Mouse (Mus musculus): ENCODE data around the gene Creb1. TPM values are rescaled to one million over a fixed set of nuclear protein-coding genes. Genes with fewer than 3 reads are reported as not detected.
A peak's percentile ranks its signal among the peaks of the same experiment; 100 is the strongest.
"Not testable (repeated sequence)": the region's sequence is repeated elsewhere in the genome, so short reads cannot be mapped to it uniquely, and the experiment has no call there.

Gene Creb1
- total and polyA plus RNA-seq, 3 experiments, result 19.0 to 179 (median 81.0) TPM

GRCm38 (mm10) chr1:64549380-64549779 lies 16.9 kb downstream of the Creb1 start:
- TF ChIP-seq GATA2 (IDR thresholded peaks at IDR 0.05; ENCODE audit: borderline replicate concordance, low read depth, low read length), result no peak
- TF ChIP-seq POLR2AphosphoS5 (IDR thresholded peaks at IDR 0.05; ENCODE audit: insufficient replicate concordance, low read depth, low read length), result no peak
- TF ChIP-seq TAL1 (conservative IDR thresholded peaks at IDR 0.05; ENCODE audit: low read depth, low read length), result no peak
- no peak for TF ChIP-seq CTCF (IDR thresholded peaks at IDR 0.05; ENCODE audit: low read depth, low read length)
- no peak for TF ChIP-seq GATA1 (IDR thresholded peaks at IDR 0.05; ENCODE audit: borderline replicate concordance, low read length)
- Histone ChIP-seq H3K36me3 (replicated peaks) (peaks cover 44% of the 10 kb centered on the region), H3K4me1 (ENCODE audit: insufficient read depth, low read depth, low read length) (peaks cover 19% of the 10 kb centered on the region), H3K9me3 (replicated peaks) (no peaks in the 10 kb centered on the region), H3K4me3 (ENCODE audit: low read depth, low read length) (no peak overlapping the region), H3K27me3 (ENCODE audit: insufficient read depth, low read length) (no peaks in the 10 kb centered on the region)
- DNase-seq (ENCODE audit: low spot score) (no peak), ATAC-seq (ENCODE audit: extremely low read depth, insufficient number of reproducible peaks, low FRiP score, poor library complexity, severe bottlenecking) (no peak)

GRCm38 (mm10) chr1:64551908-64552307 lies 19.5 kb downstream of the Creb1 start:
- H3K27me3 ChIP-seq (ENCODE audit: insufficient read depth, low read length), result no peaks in the 10 kb centered on the region
- H3K4me3 ChIP-seq (ENCODE audit: low read depth, low read length), result no peak overlapping the region
- no peak for TF ChIP-seq TAL1 (conservative IDR thresholded peaks at IDR 0.05; ENCODE audit: low read depth, low read length)
- TF ChIP-seq CTCF (IDR thresholded peaks at IDR 0.05; ENCODE audit: low read depth, low read length), result no peak
- TF ChIP-seq GATA1 (IDR thresholded peaks at IDR 0.05; ENCODE audit: borderline replicate concordance, low read length), result no peak
- no peak for TF ChIP-seq POLR2AphosphoS5 (IDR thresholded peaks at IDR 0.05; ENCODE audit: insufficient replicate concordance, low read depth, low read length)
- no peak for TF ChIP-seq GATA2 (IDR thresholded peaks at IDR 0.05; ENCODE audit: borderline replicate concordance, low read depth, low read length)
- H3K9me3 ChIP-seq (replicated peaks), result no peaks in the 10 kb centered on the region
- ATAC-seq (ENCODE audit: extremely low read depth, insufficient number of reproducible peaks, low FRiP score, poor library complexity, severe bottlenecking) (peak; percentile 85), DNase-seq (ENCODE audit: low spot score) (no peak)
- H3K36me3 ChIP-seq (replicated peaks), result peaks cover 63% of the 10 kb centered on the region
- H3K4me1 ChIP-seq (ENCODE audit: insufficient read depth, low read depth, low read length), result peaks cover 11% of the 10 kb centered on the region

GRCm38 (mm10) chr1:64560105-64560504 lies 27.7 kb downstream of the Creb1 start:
- DNase-seq (ENCODE audit: low spot score) (no peak), ATAC-seq (ENCODE audit: extremely low read depth, insufficient number of reproducible peaks, low FRiP score, poor library complexity, severe bottlenecking) (no peak)
- H3K4me1 ChIP-seq (ENCODE audit: insufficient read depth, low read depth, low read length), result peaks cover 2% of the 10 kb centered on the region; the same call in 1 of the 2 replicates
- TF ChIP-seq POLR2AphosphoS5 (IDR thresholded peaks at IDR 0.05; ENCODE audit: insufficient replicate concordance, low read depth, low read length) (no peak), GATA1 (IDR thresholded peaks at IDR 0.05; ENCODE audit: borderline replicate concordance, low read length) (no peak), CTCF (IDR thresholded peaks at IDR 0.05; ENCODE audit: low read depth, low read length) (no peak), TAL1 (conservative IDR thresholded peaks at IDR 0.05; ENCODE audit: low read depth, low read length) (no peak), GATA2 (IDR thresholded peaks at IDR 0.05; ENCODE audit: borderline replicate concordance, low read depth, low read length) (no peak)
- H3K27me3 ChIP-seq (ENCODE audit: insufficient read depth, low read length), result no peaks in the 10 kb centered on the region
- H3K4me3 ChIP-seq (ENCODE audit: low read depth, low read length), result no peak overlapping the region
- peaks cover 66% of the 10 kb centered on the region for H3K36me3 ChIP-seq (replicated peaks)
- no peaks in the 10 kb centered on the region for H3K9me3 ChIP-seq (replicated peaks)

- TF ChIP-seq POLR2AphosphoS5 (IDR thresholded peaks at IDR 0.05; ENCODE audit: insufficient replicate concordance, low read depth, low read length) (no peak), TAL1 (conservative IDR thresholded peaks at IDR 0.05; ENCODE audit: low read depth, low read length) (no peak), CTCF (IDR thresholded peaks at IDR 0.05; ENCODE audit: low read depth, low read length) (no peak), GATA2 (IDR thresholded peaks at IDR 0.05; ENCODE audit: borderline replicate concordance, low read depth, low read length) (no peak), GATA1 (IDR thresholded peaks at IDR 0.05; ENCODE audit: borderline replicate concordance, low read length) (no peak)
- ATAC-seq (ENCODE audit: extremely low read depth, insufficient number of reproducible peaks, low FRiP score, poor library complexity, severe bottlenecking), result no peak
Measured at GRCm38 (mm10) chr1:64568206-64568605, 35.8 kb downstream of the Creb1 start.

GRCm38 (mm10) chr1:64576022-64576421 lies 43.6 kb downstream of the Creb1 start:
- H3K27me3 ChIP-seq (ENCODE audit: insufficient read depth, low read length), result no peaks in the 10 kb centered on the region
- no peak for DNase-seq (ENCODE audit: low spot score)
- TF ChIP-seq GATA2 (IDR thresholded peaks at IDR 0.05; ENCODE audit: borderline replicate concordance, low read depth, low read length) (no peak), CTCF (IDR thresholded peaks at IDR 0.05; ENCODE audit: low read depth, low read length) (no peak), POLR2AphosphoS5 (IDR thresholded peaks at IDR 0.05; ENCODE audit: insufficient replicate concordance, low read depth, low read length) (no peak), GATA1 (IDR thresholded peaks at IDR 0.05; ENCODE audit: borderline replicate concordance, low read length) (no peak), TAL1 (conservative IDR thresholded peaks at IDR 0.05; ENCODE audit: low read depth, low read length) (no peak)
- H3K4me3 ChIP-seq (ENCODE audit: low read depth, low read length), result no peak overlapping the region
- ATAC-seq (ENCODE audit: extremely low read depth, insufficient number of reproducible peaks, low FRiP score, poor library complexity, severe bottlenecking), result no peak
- peaks cover 73% of the 10 kb centered on the region for H3K36me3 ChIP-seq (replicated peaks)
- H3K4me1 ChIP-seq (ENCODE audit: insufficient read depth, low read depth, low read length), result peaks cover 10% of the 10 kb centered on the region; the same call in 1 of the 2 replicates
- no peaks in the 10 kb centered on the region for H3K9me3 ChIP-seq (replicated peaks)

More at GRCm38 (mm10) chr1:64568206-64568605, 35.8 kb downstream of the Creb1 start:
- peaks cover 68% of the 10 kb centered on the region for H3K36me3 ChIP-seq (replicated peaks)
- no peak overlapping the region for H3K4me3 ChIP-seq (ENCODE audit: low read depth, low read length)
- H3K27me3 ChIP-seq (ENCODE audit: insufficient read depth, low read length), result no peaks in the 10 kb centered on the region
- no peaks in the 10 kb centered on the region for H3K9me3 ChIP-seq (replicated peaks)
- DNase-seq (ENCODE audit: low spot score), result no peak
- H3K4me1 ChIP-seq (ENCODE audit: insufficient read depth, low read depth, low read length), result no peaks in the 10 kb centered on the region

GRCm38 (mm10) chr1:64576732-64577131 lies 44.3 kb downstream of the Creb1 start:
- ATAC-seq (ENCODE audit: extremely low read depth, insufficient number of reproducible peaks, low FRiP score, poor library complexity, severe bottlenecking) (no peak), DNase-seq (ENCODE audit: low spot score) (no peak)
- peaks cover 10% of the 10 kb centered on the region; the same call in 1 of the 2 replicates for H3K4me1 ChIP-seq (ENCODE audit: insufficient read depth, low read depth, low read length)
- no peak for TF ChIP-seq GATA2 (IDR thresholded peaks at IDR 0.05; ENCODE audit: borderline replicate concordance, low read depth, low read length)
- TF ChIP-seq TAL1 (conservative IDR thresholded peaks at IDR 0.05; ENCODE audit: low read depth, low read length), result no peak
- TF ChIP-seq CTCF (IDR thresholded peaks at IDR 0.05; ENCODE audit: low read depth, low read length), result no peak
- TF ChIP-seq GATA1 (IDR thresholded peaks at IDR 0.05; ENCODE audit: borderline replicate concordance, low read length), result no peak
- no peak for TF ChIP-seq POLR2AphosphoS5 (IDR thresholded peaks at IDR 0.05; ENCODE audit: insufficient replicate concordance, low read depth, low read length)
- H3K4me3 ChIP-seq (ENCODE audit: low read depth, low read length), result no peak overlapping the region
- no peaks in the 10 kb centered on the region for H3K27me3 ChIP-seq (ENCODE audit: insufficient read depth, low read length)
- no peaks in the 10 kb centered on the region for H3K9me3 ChIP-seq (replicated peaks)
- H3K36me3 ChIP-seq (replicated peaks), result peaks cover 75% of the 10 kb centered on the region

GRCm38 (mm10) chr1:64577911-64578310 lies 45.5 kb downstream of the Creb1 start:
- not testable (repeated sequence) for H3K27me3 ChIP-seq (ENCODE audit: insufficient read depth, low read length); H3K4me1 ChIP-seq (ENCODE audit: insufficient read depth, low read depth, low read length); H3K9me3 ChIP-seq (replicated peaks); ATAC-seq (ENCODE audit: extremely low read depth, insufficient number of reproducible peaks, low FRiP score, poor library complexity, severe bottlenecking); DNase-seq (ENCODE audit: low spot score); H3K4me3 ChIP-seq (ENCODE audit: low read depth, low read length)
- peaks cover 77% of the 10 kb centered on the region for H3K36me3 ChIP-seq (replicated peaks)
